ENCODE assay signal across 8 mouse cellular contexts in genomic region chr10:115382846-115383643, GRCm38 (mm10). TPM values are rescaled to one million over a fixed set of nuclear protein-coding genes. Genes with fewer than 3 reads are reported as not detected.
A peak's percentile ranks its signal among the peaks of the same experiment; 100 is the strongest.
DNase-seq lines count a peak whose midpoint lies in the region; ATAC-seq and TF ChIP-seq lines count a peak whose summit lies in the region.

No protein-coding gene starts in this region.

- DNase-seq in left cerebral cortex, adult 2 months (ENCODE audit: extremely low spot score in 1 of 2, low spot score in 2 of 2), result no peak
- no peak for DNase-seq in left cerebral cortex, adult 8-10 months (ENCODE audit: low spot score in 2 of 2)
- peak; percentile 10 for DNase-seq in embryo, embryonic 9.5 days (ENCODE audit: extremely low spot score)
- no peak for DNase-seq in adipocyte (ENCODE audit: low spot score)
- DNase-seq in kidney, postnatal 14 days, result no peak
- DNase-seq in thymus, postnatal 4 days, result no peak

- intact Hi-C loops in left cerebral cortex, adult 2 months (cut with DNase I), result no loop called here

- peak overlapping the region; percentile 94 for H3K4me3 ChIP-seq in left cerebral cortex, adult 2 months
- peak overlapping the region; percentile 98 for H3K4me3 ChIP-seq in intestine, embryonic 16.5 days (ENCODE audit: low read length)
- H3K4me3 ChIP-seq in neural tube, embryonic 14.5 days (ENCODE audit: low read depth, low read length), result peak overlapping the region; percentile 97

- no peak for ATAC-seq in intestine, embryonic 16.5 days
- no peak for ATAC-seq in neural tube, embryonic 14.5 days (ENCODE audit: low read depth)

- H3K36me3 ChIP-seq in intestine, embryonic 16.5 days (ENCODE audit: control insufficient read depth, insufficient read depth, low read length), result peaks cover 4% of the 10 kb centered on the region; the same call in 1 of the 2 replicates
- no peaks in the 10 kb centered on the region for H3K36me3 ChIP-seq in neural tube, embryonic 14.5 days (ENCODE audit: control insufficient read depth, insufficient read depth, low read length)

- no peaks in the 10 kb centered on the region for H3K9me3 ChIP-seq in intestine, embryonic 16.5 days (ENCODE audit: control insufficient read depth, low read length)
- no peaks in the 10 kb centered on the region for H3K9me3 ChIP-seq in neural tube, embryonic 14.5 days (ENCODE audit: control insufficient read depth, low read length)

- H3K4me2 ChIP-seq in intestine, embryonic 16.5 days (ENCODE audit: low read depth, low read length), result peak overlapping the region; percentile 48
- H3K4me2 ChIP-seq in neural tube, embryonic 14.5 days (ENCODE audit: low read depth, low read length), result peak overlapping the region; percentile 67

- TF ChIP-seq CTCF in left cerebral cortex, adult 2 months (IDR thresholded peaks at IDR 0.05), result no peak

- WGBS in intestine, embryonic 16.5 days, result 35% methylated on average over 12 of the region's 12 CpGs
- WGBS in neural tube, embryonic 14.5 days, result 11% methylated on average over 12 of the region's 12 CpGs

- no peaks in the 10 kb centered on the region for H3K27me3 ChIP-seq in intestine, embryonic 16.5 days (replicated peaks; ENCODE audit: control insufficient read depth, insufficient read depth, low read length)
- H3K27me3 ChIP-seq in neural tube, embryonic 14.5 days (ENCODE audit: control insufficient read depth, insufficient read depth, low read length), result no peaks in the 10 kb centered on the region

- H3K27ac ChIP-seq in left cerebral cortex, adult 2 months, result no peak overlapping the region
- no peak overlapping the region; the same call in 1 of the 2 replicates for H3K27ac ChIP-seq in intestine, embryonic 16.5 days (ENCODE audit: low read length)
- peak overlapping the region; percentile 53 for H3K27ac ChIP-seq in neural tube, embryonic 14.5 days (ENCODE audit: low read depth, low read length)

- peak overlapping the region; percentile 84; the same call in 1 of the 2 replicates for H3K9ac ChIP-seq in intestine, embryonic 16.5 days (ENCODE audit: low read depth, low read length)
- peak overlapping the region; percentile 90; the same call in 1 of the 2 replicates for H3K9ac ChIP-seq in neural tube, embryonic 14.5 days (replicated peaks; ENCODE audit: low read depth, low read length)

- H3K4me1 ChIP-seq in intestine, embryonic 16.5 days (ENCODE audit: control insufficient read depth, insufficient read depth, low read length), result peaks cover 13% of the 10 kb centered on the region
- H3K4me1 ChIP-seq in neural tube, embryonic 14.5 days (ENCODE audit: control insufficient read depth, insufficient read depth, low read length), result peaks cover 32% of the 10 kb centered on the region

RNA-seq across cellular contexts. Expression of gene Thap2, which starts 1.2 kb away (rescaled TPM):
- 10 to 100 TPM; 13.0 to 14.5 TPM for total RNA-seq in left cerebral cortex, adult 2 months (2021)
- total RNA-seq in left cerebral cortex, adult 8-10 months (2022), result 10 to 100 TPM; 11.9 to 15.5 (median 13.8) TPM
- 18.6 and 22.6 TPM in 2 replicates for polyA plus RNA-seq in intestine, embryonic 16.5 days (2015; fragmentation: Nextera tagmentation; extraction: Ambion mirVana)
- polyA plus RNA-seq in neural tube, embryonic 14.5 days (2014; fragmentation: Nextera tagmentation; extraction: Ambion mirVana), result 20.7 and 25.9 TPM in 2 replicates

RNA-seq across cellular contexts. Expression of gene Zfc3h1, which starts 1.7 kb away (rescaled TPM):
- 10 to 100 TPM; 54.6 to 61.2 TPM for total RNA-seq in left cerebral cortex, adult 2 months (2021)
- total RNA-seq in left cerebral cortex, adult 8-10 months (2022), result 10 to 100 TPM; 36.3 to 47.5 (median 45.2) TPM
- polyA plus RNA-seq in intestine, embryonic 16.5 days (2015; fragmentation: Nextera tagmentation; extraction: Ambion mirVana), result 11.5 and 15.0 TPM in 2 replicates
- polyA plus RNA-seq in neural tube, embryonic 14.5 days (2014; fragmentation: Nextera tagmentation; extraction: Ambion mirVana), result 26.6 and 31.3 TPM in 2 replicates

RNA-seq across cellular contexts. Expression of gene Tmem19, which starts 20.7 kb away (rescaled TPM):
- 10 to 100 TPM; 38.3 to 40.2 TPM for total RNA-seq in left cerebral cortex, adult 2 months (2021)
- total RNA-seq in left cerebral cortex, adult 8-10 months (2022), result 10 to 100 TPM; 29.0 to 57.1 (median 37.9) TPM
- polyA plus RNA-seq in intestine, embryonic 16.5 days (2015; fragmentation: Nextera tagmentation; extraction: Ambion mirVana), result 35.2 and 43.4 TPM in 2 replicates
- 39.3 and 42.1 TPM in 2 replicates for polyA plus RNA-seq in neural tube, embryonic 14.5 days (2014; fragmentation: Nextera tagmentation; extraction: Ambion mirVana)
